Mouse (Mus musculus): ENCODE measurements around the gene Nme3. TPM values are rescaled to one million over a fixed set of nuclear protein-coding genes. Genes with fewer than 3 reads are reported as not detected.
A peak's percentile ranks its signal among the peaks of the same experiment; 100 is the strongest.

Nme3 gene
- polyA plus RNA-seq, 1 experiment from 2014 or later, result 49.7 TPM

GRCm38 (mm10) chr17:24886932-24887271 lies 9.4 kb upstream of the Nme3 start:
- under 1% methylated on average over 18 of the region's 18 CpGs for WGBS
- no peaks in the 10 kb centered on the region for H3K27me3 ChIP-seq (ENCODE audit: control insufficient read depth, insufficient read depth, low read length)

GRCm38 (mm10) chr17:24887291-24888080 lies 8.8 kb upstream of the Nme3 start:
- Histone ChIP-seq H3K27ac (ENCODE audit: low read depth, low read length) (no peak overlapping the region), H3K36me3 (ENCODE audit: control insufficient read depth, insufficient read depth, low read length) (no peaks in the 10 kb centered on the region; the same call in 1 of the 2 replicates), H3K4me1 (replicated peaks; ENCODE audit: control insufficient read depth, insufficient read depth, low read length) (peaks cover 8% of the 10 kb centered on the region; the same call in 1 of the 2 replicates), H3K4me2 (replicated peaks; ENCODE audit: low read depth, low read length) (peak overlapping the region; percentile 91), H3K9ac (ENCODE audit: low read depth, low read length) (peak overlapping the region; percentile 88), H3K4me3 (ENCODE audit: low read depth, low read length) (peak overlapping the region; percentile 92), H3K9me3 (ENCODE audit: control insufficient read depth, low read length) (no peaks in the 10 kb centered on the region), H3K27me3 (ENCODE audit: control insufficient read depth, insufficient read depth, low read length) (no peaks in the 10 kb centered on the region)
- ATAC-seq (ENCODE audit: low FRiP score) (no peak), DNase-seq (ENCODE audit: low spot score) (peak; percentile 11)
- WGBS, result 68% methylated on average over 18 of the region's 18 CpGs

More at GRCm38 (mm10) chr17:24886932-24887271, 9.4 kb upstream of the Nme3 start:
- Histone ChIP-seq H3K4me3 (ENCODE audit: low read depth, low read length) (peak overlapping the region; percentile 92), H3K9me3 (ENCODE audit: control insufficient read depth, low read length) (no peaks in the 10 kb centered on the region), H3K9ac (ENCODE audit: low read depth, low read length) (peak overlapping the region; percentile 88), H3K4me2 (replicated peaks; ENCODE audit: low read depth, low read length) (peak overlapping the region; percentile 91), H3K4me1 (replicated peaks; ENCODE audit: control insufficient read depth, insufficient read depth, low read length) (peaks cover 8% of the 10 kb centered on the region; the same call in 1 of the 2 replicates), H3K27ac (ENCODE audit: low read depth, low read length) (0 out of 2 replicates have a peak overlapping the region, but pooled peaks have one; percentile 62), H3K36me3 (ENCODE audit: control insufficient read depth, insufficient read depth, low read length) (no peaks in the 10 kb centered on the region; the same call in 1 of the 2 replicates)
- DNase-seq (ENCODE audit: low spot score) (no peak), ATAC-seq (ENCODE audit: low FRiP score) (peak; percentile 36)

GRCm38 (mm10) chr17:24888862-24889261 lies 7.4 kb upstream of the Nme3 start:
- no peak overlapping the region for H3K9ac ChIP-seq (ENCODE audit: low read depth, low read length)
- no peak overlapping the region for H3K4me2 ChIP-seq (replicated peaks; ENCODE audit: low read depth, low read length)
- H3K4me1 ChIP-seq (replicated peaks; ENCODE audit: control insufficient read depth, insufficient read depth, low read length), result peaks cover 8% of the 10 kb centered on the region
- DNase-seq (ENCODE audit: low spot score) (no peak), ATAC-seq (ENCODE audit: low FRiP score) (no peak)
- no peaks in the 10 kb centered on the region for H3K27me3 ChIP-seq (ENCODE audit: control insufficient read depth, insufficient read depth, low read length)
- no peaks in the 10 kb centered on the region; the same call in 1 of the 2 replicates for H3K36me3 ChIP-seq (ENCODE audit: control insufficient read depth, insufficient read depth, low read length)
- no peaks in the 10 kb centered on the region for H3K9me3 ChIP-seq (ENCODE audit: control insufficient read depth, low read length)
- no peak overlapping the region for H3K4me3 ChIP-seq (ENCODE audit: low read depth, low read length)
- 91% methylated on average over 3 of the region's 3 CpGs for WGBS
- no peak overlapping the region for H3K27ac ChIP-seq (ENCODE audit: low read depth, low read length)

GRCm38 (mm10) chr17:24890151-24891092 lies 5.9 kb upstream of the Nme3 start:
- 87% methylated on average over 19 of the region's 19 CpGs for WGBS
- no peaks in the 10 kb centered on the region for H3K27me3 ChIP-seq (ENCODE audit: control insufficient read depth, insufficient read depth, low read length)
- ATAC-seq (ENCODE audit: low FRiP score) (no peak), DNase-seq (ENCODE audit: low spot score) (no peak)
- H3K9ac ChIP-seq (ENCODE audit: low read depth, low read length), result no peak overlapping the region
- H3K36me3 ChIP-seq (ENCODE audit: control insufficient read depth, insufficient read depth, low read length), result no peaks in the 10 kb centered on the region; the same call in 1 of the 2 replicates
- H3K4me2 ChIP-seq (replicated peaks; ENCODE audit: low read depth, low read length), result no peak overlapping the region
- no peak overlapping the region for H3K27ac ChIP-seq (ENCODE audit: low read depth, low read length)
- peaks cover 5% of the 10 kb centered on the region for H3K4me1 ChIP-seq (replicated peaks; ENCODE audit: control insufficient read depth, insufficient read depth, low read length)
- no peaks in the 10 kb centered on the region for H3K9me3 ChIP-seq (ENCODE audit: control insufficient read depth, low read length)
- no peak overlapping the region for H3K4me3 ChIP-seq (ENCODE audit: low read depth, low read length)

- Histone ChIP-seq H3K36me3 (ENCODE audit: control insufficient read depth, insufficient read depth, low read length) (no peaks in the 10 kb centered on the region; the same call in 1 of the 2 replicates), H3K27ac (ENCODE audit: low read depth, low read length) (no peak overlapping the region), H3K9ac (ENCODE audit: low read depth, low read length) (no peak overlapping the region), H3K4me1 (replicated peaks; ENCODE audit: control insufficient read depth, insufficient read depth, low read length) (peaks cover 2% of the 10 kb centered on the region; the same call in 1 of the 2 replicates), H3K4me3 (ENCODE audit: low read depth, low read length) (no peak overlapping the region), H3K27me3 (ENCODE audit: control insufficient read depth, insufficient read depth, low read length) (no peaks in the 10 kb centered on the region), H3K9me3 (ENCODE audit: control insufficient read depth, low read length) (no peaks in the 10 kb centered on the region), H3K4me2 (replicated peaks; ENCODE audit: low read depth, low read length) (no peak overlapping the region)
- WGBS, result 90% methylated on average over 13 of the region's 13 CpGs
- DNase-seq (ENCODE audit: low spot score) (no peak), ATAC-seq (ENCODE audit: low FRiP score) (no peak)
Measured at GRCm38 (mm10) chr17:24891321-24891720, 5.0 kb upstream of the Nme3 start.

- no peak overlapping the region for H3K4me3 ChIP-seq (ENCODE audit: low read depth, low read length)
- ATAC-seq (ENCODE audit: low FRiP score) (no peak), DNase-seq (ENCODE audit: low spot score) (no peak)
- H3K9ac ChIP-seq (ENCODE audit: low read depth, low read length), result no peak overlapping the region
- no peak overlapping the region for H3K27ac ChIP-seq (ENCODE audit: low read depth, low read length)
- H3K4me1 ChIP-seq (replicated peaks; ENCODE audit: control insufficient read depth, insufficient read depth, low read length), result peaks cover 6% of the 10 kb centered on the region; the same call in 1 of the 2 replicates
- H3K27me3 ChIP-seq (ENCODE audit: control insufficient read depth, insufficient read depth, low read length), result no peaks in the 10 kb centered on the region
- H3K36me3 ChIP-seq (ENCODE audit: control insufficient read depth, insufficient read depth, low read length), result peaks cover 4% of the 10 kb centered on the region
- no peaks in the 10 kb centered on the region for H3K9me3 ChIP-seq (ENCODE audit: control insufficient read depth, low read length)
- no peak overlapping the region for H3K4me2 ChIP-seq (replicated peaks; ENCODE audit: low read depth, low read length)
- 89% methylated on average over 12 of the region's 12 CpGs for WGBS
Measured at GRCm38 (mm10) chr17:24892785-24893184, 3.5 kb upstream of the Nme3 start.

GRCm38 (mm10) chr17:24893276-24893675 lies 3.0 kb upstream of the Nme3 start:
- 98% methylated on average over 2 of the region's 2 CpGs for WGBS
- H3K4me3 ChIP-seq (ENCODE audit: low read depth, low read length), result no peak overlapping the region

GRCm38 (mm10) chr17:24894061-24894994 lies 2.0 kb upstream of the Nme3 start:
- WGBS, result 10% methylated on average over 31 of the region's 31 CpGs
- H3K4me3 ChIP-seq (ENCODE audit: low read depth, low read length), result peak overlapping the region; percentile 82
- peak overlapping the region; percentile 78 for H3K27ac ChIP-seq (ENCODE audit: low read depth, low read length)
- ATAC-seq (ENCODE audit: low FRiP score), result peak; percentile 29
- H3K9me3 ChIP-seq (ENCODE audit: control insufficient read depth, low read length), result no peaks in the 10 kb centered on the region
- H3K36me3 ChIP-seq (ENCODE audit: control insufficient read depth, insufficient read depth, low read length), result peaks cover 13% of the 10 kb centered on the region
- H3K4me2 ChIP-seq (replicated peaks; ENCODE audit: low read depth, low read length), result peak overlapping the region; percentile 77
- no peaks in the 10 kb centered on the region for H3K27me3 ChIP-seq (ENCODE audit: control insufficient read depth, insufficient read depth, low read length)
- peak overlapping the region; percentile 87 for H3K9ac ChIP-seq (ENCODE audit: low read depth, low read length)
- no peak for DNase-seq (ENCODE audit: low spot score)
- H3K4me1 ChIP-seq (replicated peaks; ENCODE audit: control insufficient read depth, insufficient read depth, low read length), result peaks cover 5% of the 10 kb centered on the region; the same call in 1 of the 2 replicates

More at GRCm38 (mm10) chr17:24893276-24893675, 3.0 kb upstream of the Nme3 start:
- ATAC-seq (ENCODE audit: low FRiP score), result no peak
- Histone ChIP-seq H3K4me1 (replicated peaks; ENCODE audit: control insufficient read depth, insufficient read depth, low read length) (peaks cover 5% of the 10 kb centered on the region; the same call in 1 of the 2 replicates), H3K9me3 (ENCODE audit: control insufficient read depth, low read length) (no peaks in the 10 kb centered on the region), H3K9ac (ENCODE audit: low read depth, low read length) (no peak overlapping the region), H3K27ac (ENCODE audit: low read depth, low read length) (no peak overlapping the region), H3K36me3 (ENCODE audit: control insufficient read depth, insufficient read depth, low read length) (peaks cover 7% of the 10 kb centered on the region), H3K4me2 (replicated peaks; ENCODE audit: low read depth, low read length) (no peak overlapping the region), H3K27me3 (ENCODE audit: control insufficient read depth, insufficient read depth, low read length) (no peaks in the 10 kb centered on the region)
- DNase-seq (ENCODE audit: low spot score), result no peak
